Mouse (Mus musculus) kidney, adult 2 months (tissue): ENCODE data around the gene Zcwpw1.

Experiments
- CTCF ChIP-seq: fragments of 200-500 bp; conservative IDR thresholded peaks from 2 replicates; pipeline ENCODE4 v1.5.1; 2011; ENCODE audit warnings: low read depth, mild to moderate bottlenecking, control low read depth, low read length, moderate library complexity, mixed read lengths; ENCODE audit not compliant: insufficient read depth, insufficient read length
- POLR2A ChIP-seq: fragments of 200-500 bp; IDR thresholded peaks from one replicate; pipeline ENCODE4 v1.6.1; 2011; ENCODE audit warnings: low read depth, low read length, control low read depth

GRCm38 (mm10) chr5:137772755-137773154, 14.8 kb upstream of the Zcwpw1 start:
- TF ChIP-seq CTCF (no peak), POLR2A (no peak)
